Mouse (Mus musculus): ENCODE measurements around the gene Tubb2a.

DNA sequence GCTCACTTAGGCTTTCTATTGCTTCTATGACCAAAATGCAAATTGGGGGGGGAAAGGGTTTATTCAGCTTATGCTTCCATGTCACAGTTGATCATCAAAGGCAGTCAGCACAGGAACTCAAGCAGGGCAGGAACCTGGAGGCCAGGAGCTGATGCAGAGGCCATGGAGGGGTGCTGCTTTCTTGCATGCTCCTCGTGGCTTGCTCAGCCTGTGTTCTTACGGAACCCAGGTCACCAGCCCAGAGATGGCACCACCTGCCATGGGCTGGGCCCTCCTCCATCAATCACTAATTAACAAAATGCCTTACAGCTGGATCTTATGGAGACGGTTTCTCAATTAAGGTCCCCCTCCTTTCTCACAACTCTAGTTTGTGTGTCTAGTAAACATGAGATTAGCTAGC, 37.7 kb downstream of the Tubb2a start:
- TF ChIP-seq TBP (conservative IDR thresholded peaks at IDR 0.05; ENCODE audit: low read depth, low read length) (no peak), MYC (IDR thresholded peaks at IDR 0.05; ENCODE audit: low read depth, low read length) (no peak), CTCF (conservative IDR thresholded peaks at IDR 0.05 in 1 of 2, IDR thresholded peaks at IDR 0.05 in 1 of 2; ENCODE audit: low read depth in 2 of 2, low read length in 2 of 2) (no peak), EP300 (IDR thresholded peaks at IDR 0.05; ENCODE audit: low read length) (no peak), POLR2A (IDR thresholded peaks at IDR 0.05; ENCODE audit: low read depth, low read length) (no peak), ETS1 (conservative IDR thresholded peaks at IDR 0.05; ENCODE audit: low read depth, low read length) (no peak), MAZ (IDR thresholded peaks at IDR 0.05; ENCODE audit: low read depth, low read length) (no peak), POLR2AphosphoS2 (IDR thresholded peaks at IDR 0.05; ENCODE audit: low read depth, low read length) (no peak), MEF2A (IDR thresholded peaks at IDR 0.05; ENCODE audit: borderline replicate concordance, low read depth, low read length) (no peak), ZKSCAN1 (IDR thresholded peaks at IDR 0.05; ENCODE audit: borderline replicate concordance, low read depth, low read length) (no peak)
